Mouse (Mus musculus) embryonic facial prominence, embryonic 15.5 days (tissue): ENCODE measurements around the gene Eln. TPM values are rescaled to one million over a fixed set of nuclear protein-coding genes. Genes with fewer than 3 reads are reported as not detected.
A peak's percentile ranks its signal among the peaks of the same experiment; 100 is the strongest.

Experiments used
- ATAC-seq: fragments of 200-750 bp; cut with Nextera tagmentation; 2 replicates; pipeline ENCODE4 v1.8.0; 2017; ENCODE audit warnings: low read depth, moderate TSS enrichment; ENCODE audit not compliant: insufficient number of reproducible peaks, low FRiP score, low TSS enrichment
- H3K27ac ChIP-seq: fragments of 300-500 bp; sonication (generic); replicated peaks from 2 replicates; pipeline ENCODE4 v1.5.1; 2015; ENCODE audit warnings: mild to moderate bottlenecking, inconsistent platforms
- H3K27me3 ChIP-seq: fragments of 300-500 bp; sonication (generic); 2 replicates; pipeline ENCODE4 v1.6.1; 2015; ENCODE audit warnings: inconsistent platforms
- H3K36me3 ChIP-seq: fragments of 300-500 bp; sonication (generic); 2 replicates; pipeline ENCODE4 v1.6.1; 2015; ENCODE audit warnings: mild to moderate bottlenecking, inconsistent platforms
- H3K4me1 ChIP-seq: fragments of 300-500 bp; sonication (generic); 2 replicates; pipeline ENCODE4 v1.6.1; 2015; ENCODE audit warnings: inconsistent platforms
- H3K4me2 ChIP-seq: fragments of 300-500 bp; sonication (generic); replicated peaks from 2 replicates; pipeline ENCODE4 v1.6.1; 2015; ENCODE audit warnings: mild to moderate bottlenecking, inconsistent platforms
- H3K4me3 ChIP-seq: fragments of 300-500 bp; sonication (generic); replicated peaks from 2 replicates; pipeline ENCODE4 v1.5.1; 2015; ENCODE audit warnings: mild to moderate bottlenecking, inconsistent platforms
- H3K9ac ChIP-seq: fragments of 300-500 bp; sonication (generic); 2 replicates; pipeline ENCODE4 v1.6.1; 2015; ENCODE audit warnings: inconsistent platforms
- H3K9me3 ChIP-seq: fragments of 300-500 bp; sonication (generic); replicated peaks from 2 replicates; pipeline ENCODE4 v1.6.1; 2016; ENCODE audit warnings: inconsistent platforms
- WGBS: fragments of 180-500 bp; shearing (Covaris S2); methylation state at CpG from one replicate; pipeline ENCODE4 v1.1.7; 2015; 5-methylcytosine and 5-hydroxymethylcytosine counted together
- polyA plus RNA-seq: library from polyadenylated mRNA; unstranded; fragments of >200 nt; fragmentation: Nextera tagmentation; extraction: Ambion mirVana; gene quantifications from 2 replicates; pipeline ENCODE4 v1.2.1, GENCODE M21; 2015

Gene Eln
- polyA plus RNA-seq, 1 experiment from 2014 or later = 289 TPM

DNA sequence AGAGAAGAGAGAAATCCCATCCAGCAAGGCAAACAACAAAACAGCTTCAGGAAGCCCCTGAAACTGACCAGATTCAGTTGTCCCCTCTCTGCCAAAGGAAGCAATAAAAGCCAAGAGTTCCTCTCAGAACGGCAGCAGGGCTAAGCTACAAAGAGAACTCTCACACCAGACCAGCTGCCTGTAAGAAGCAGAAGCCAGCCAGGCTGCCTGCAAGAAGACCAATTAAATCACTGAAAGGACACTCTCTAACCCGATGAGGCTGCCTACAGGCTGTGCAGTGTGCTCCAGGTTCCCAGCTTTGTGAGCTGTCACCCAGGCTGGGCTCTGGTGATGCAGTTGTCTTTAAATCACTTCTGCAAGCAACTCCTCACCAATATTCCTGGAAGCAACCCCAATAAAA lies 63.3 kb downstream of the Eln start:
- H3K9ac ChIP-seq = no peak overlapping the region
- ATAC-seq = no peak
- no peak overlapping the region for H3K4me3 ChIP-seq
- no peaks in the 10 kb centered on the region for H3K27me3 ChIP-seq
- no peak overlapping the region for H3K27ac ChIP-seq
- WGBS = 61% methylated on average over 2 of the region's 2 CpGs
- H3K4me1 ChIP-seq = peaks cover 17% of the 10 kb centered on the region
- H3K4me2 ChIP-seq = no peak overlapping the region
- H3K9me3 ChIP-seq = no peaks in the 10 kb centered on the region
- peaks cover 14% of the 10 kb centered on the region for H3K36me3 ChIP-seq

DNA sequence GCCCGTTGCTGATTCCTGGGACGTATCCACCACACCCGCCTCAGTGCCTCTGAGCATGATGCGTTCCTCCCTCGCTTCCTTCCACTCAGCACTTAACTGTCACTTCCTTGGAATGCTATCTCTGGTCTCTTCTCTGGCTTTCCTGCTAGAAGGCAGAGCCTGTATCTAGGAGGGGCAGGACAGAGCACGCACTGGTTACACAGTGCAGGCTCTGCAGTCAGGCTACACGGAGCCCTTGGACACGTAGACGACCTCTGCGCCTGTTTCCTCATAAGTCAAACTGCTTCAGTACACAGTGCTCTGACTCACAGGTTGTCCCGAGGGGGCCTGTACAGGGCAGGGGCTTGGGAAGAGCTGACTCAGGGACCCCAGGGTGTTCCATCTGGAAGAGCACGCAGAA lies 66.9 kb downstream of the Eln start:
- Histone ChIP-seq H3K27ac (no peak overlapping the region), H3K9me3 (no peaks in the 10 kb centered on the region), H3K27me3 (no peaks in the 10 kb centered on the region), H3K4me2 (no peak overlapping the region), H3K4me1 (peaks cover 39% of the 10 kb centered on the region), H3K9ac (no peak overlapping the region), H3K36me3 (peaks cover 7% of the 10 kb centered on the region; the same call in 1 of the 2 replicates), H3K4me3 (no peak overlapping the region)
- ATAC-seq = no peak
- WGBS = 69% methylated on average over 12 of the region's 12 CpGs

DNA sequence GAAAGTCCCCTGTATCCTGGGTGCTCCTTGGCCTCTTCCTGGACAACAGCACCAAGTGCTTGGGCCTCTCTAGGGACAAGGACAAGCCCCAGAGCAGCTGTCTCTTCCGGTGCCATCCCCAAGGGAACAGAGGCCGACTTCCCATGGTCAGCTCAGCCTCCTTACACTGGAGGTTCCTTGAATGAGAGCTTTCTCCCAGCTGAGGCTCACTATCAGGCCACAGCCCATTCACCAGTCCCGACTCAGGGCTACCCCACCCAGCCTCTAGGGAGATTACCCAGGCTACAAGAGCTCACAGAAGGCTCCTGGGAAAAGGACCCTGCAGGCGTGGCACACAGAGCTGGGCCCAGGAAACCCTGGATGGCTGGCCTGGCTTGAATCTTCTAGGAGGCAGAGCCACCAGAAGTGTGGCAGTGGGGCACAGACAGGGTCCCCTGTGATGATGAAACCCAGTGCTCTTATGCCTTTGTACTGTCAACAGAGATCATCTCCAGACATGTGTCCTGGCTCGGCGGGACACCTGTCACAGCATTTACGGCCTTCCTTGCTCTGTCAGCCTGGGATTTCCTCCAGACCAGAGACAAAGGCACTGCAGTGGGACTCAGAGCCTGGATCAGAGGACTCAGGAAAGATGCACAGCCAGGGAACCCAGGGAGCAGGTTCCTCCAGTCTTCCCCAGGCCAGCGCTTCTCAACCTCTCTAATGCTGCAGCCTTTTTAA lies 68.1 kb downstream of the Eln start:
- no peaks in the 10 kb centered on the region for H3K27me3 ChIP-seq
- H3K4me3 ChIP-seq = no peak overlapping the region
- no peak overlapping the region for H3K4me2 ChIP-seq
- peaks cover 43% of the 10 kb centered on the region for H3K4me1 ChIP-seq
- 0 out of 2 replicates have a peak overlapping the region, but pooled peaks have one; percentile 65 for H3K27ac ChIP-seq
- 65% methylated on average over 8 of the region's 8 CpGs for WGBS
- no peaks in the 10 kb centered on the region for H3K36me3 ChIP-seq
- H3K9me3 ChIP-seq = no peaks in the 10 kb centered on the region
- ATAC-seq = no peak
- H3K9ac ChIP-seq = no peak overlapping the region

DNA sequence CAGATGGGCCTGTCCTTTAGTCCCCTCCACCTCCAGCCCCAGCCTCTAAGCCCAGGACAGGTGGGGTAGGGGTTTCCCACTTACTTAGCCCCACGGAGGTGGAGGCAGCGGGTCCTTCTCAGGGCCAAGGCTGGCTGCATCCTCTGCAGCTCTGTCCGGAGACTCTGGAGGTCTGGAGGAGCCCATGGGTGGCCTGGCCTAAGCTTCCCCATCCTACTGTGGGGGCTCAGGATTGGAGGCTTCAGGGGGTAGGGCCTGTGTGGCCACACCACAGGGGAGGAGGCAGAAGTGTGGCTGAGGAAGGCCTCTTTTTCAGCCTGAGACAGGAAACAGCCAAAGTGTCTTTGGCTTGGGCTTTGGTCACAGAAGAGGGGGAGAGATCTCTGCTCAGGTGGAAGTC lies 69.1 kb downstream of the Eln start:
- WGBS = 85% methylated on average over 3 of the region's 3 CpGs
- Histone ChIP-seq H3K36me3 (no peaks in the 10 kb centered on the region), H3K4me3 (no peak overlapping the region), H3K27me3 (no peaks in the 10 kb centered on the region), H3K9me3 (no peaks in the 10 kb centered on the region), H3K4me1 (peaks cover 43% of the 10 kb centered on the region), H3K4me2 (no peak overlapping the region), H3K27ac (0 out of 2 replicates have a peak overlapping the region, but pooled peaks have one; percentile 34), H3K9ac (no peak overlapping the region)
- no peak for ATAC-seq

DNA sequence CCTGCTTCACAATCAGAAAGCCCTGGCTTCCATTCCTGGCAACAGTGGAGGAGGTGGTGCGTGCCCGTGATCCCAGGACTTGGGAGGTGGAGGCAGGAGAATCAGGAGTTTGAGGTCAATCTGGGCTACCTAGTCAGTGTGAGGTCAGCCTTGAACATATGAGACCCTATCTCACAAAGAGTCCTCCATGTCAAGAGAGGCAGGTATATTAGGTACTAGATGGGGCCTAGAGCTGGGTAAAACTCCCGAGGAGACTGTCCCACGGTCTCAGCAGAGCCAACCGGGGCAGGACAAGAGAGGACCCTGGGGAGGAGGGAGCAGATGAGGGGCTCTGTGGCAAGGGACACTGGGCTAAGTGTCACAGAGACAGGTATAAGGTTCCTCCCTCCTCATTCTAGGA lies 69.6 kb downstream of the Eln start:
- no peak overlapping the region for H3K9ac ChIP-seq

DNA sequence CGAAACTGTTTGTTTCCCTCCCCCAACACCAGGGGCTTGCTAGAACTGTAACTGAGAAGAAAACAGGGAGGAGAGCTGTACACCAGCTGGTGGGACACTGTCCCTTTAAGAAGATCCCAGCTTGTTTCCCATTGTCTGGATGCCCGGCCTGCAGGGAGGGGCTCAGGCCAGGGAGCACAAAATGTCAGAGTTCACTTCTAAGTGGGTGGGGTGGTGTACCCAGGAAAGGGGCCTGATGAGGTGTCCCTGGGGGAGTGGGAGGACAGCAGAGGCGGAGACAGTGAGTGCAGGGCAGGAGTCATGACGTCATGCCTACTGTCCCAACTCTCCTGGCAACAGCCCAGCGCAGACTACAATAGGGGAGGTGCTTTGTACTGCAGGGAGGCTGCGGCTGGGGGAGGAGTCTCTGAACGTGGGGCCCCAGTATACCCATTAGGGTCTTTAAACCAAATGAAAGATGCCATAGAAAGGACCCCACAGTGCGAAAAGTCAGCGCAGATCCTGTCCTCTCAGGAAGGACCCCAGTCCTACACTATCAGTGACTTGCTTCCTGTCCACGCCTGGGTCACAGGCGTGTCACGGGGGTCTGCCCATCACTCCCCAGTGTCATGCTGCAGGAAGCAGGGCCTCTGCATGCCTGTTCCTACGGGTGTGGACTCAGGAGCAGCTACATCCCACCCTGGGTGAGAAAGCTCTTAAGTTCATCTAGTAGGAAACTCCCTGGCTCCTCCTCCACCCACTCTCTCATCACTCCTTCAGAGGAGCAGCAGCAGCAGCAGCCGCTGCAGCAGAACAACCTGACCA lies 71.0 kb downstream of the Eln start:
- Histone ChIP-seq H3K9ac (peak overlapping the region; percentile 23), H3K4me2 (peak overlapping the region; percentile 67), H3K9me3 (no peaks in the 10 kb centered on the region), H3K27me3 (no peaks in the 10 kb centered on the region), H3K27ac (peak overlapping the region; percentile 81), H3K36me3 (0 out of 2 replicates have a peak, but pooled peaks cover 9% of the 10 kb centered on the region), H3K4me1 (peaks cover 43% of the 10 kb centered on the region), H3K4me3 (peak overlapping the region; percentile 41)
- ATAC-seq = peak; percentile 85
- WGBS = 5% methylated on average over 14 of the region's 14 CpGs

More for the DNA sequence above, 69.6 kb downstream of the Eln start:
- Histone ChIP-seq H3K4me1 (peaks cover 43% of the 10 kb centered on the region), H3K4me2 (no peak overlapping the region), H3K27ac (0 out of 2 replicates have a peak overlapping the region, but pooled peaks have one; percentile 81), H3K27me3 (no peaks in the 10 kb centered on the region), H3K4me3 (no peak overlapping the region), H3K9me3 (no peaks in the 10 kb centered on the region), H3K36me3 (0 out of 2 replicates have a peak, but pooled peaks cover 4% of the 10 kb centered on the region)
- WGBS = 82% methylated on average over 5 of the region's 5 CpGs
- no peak for ATAC-seq

DNA sequence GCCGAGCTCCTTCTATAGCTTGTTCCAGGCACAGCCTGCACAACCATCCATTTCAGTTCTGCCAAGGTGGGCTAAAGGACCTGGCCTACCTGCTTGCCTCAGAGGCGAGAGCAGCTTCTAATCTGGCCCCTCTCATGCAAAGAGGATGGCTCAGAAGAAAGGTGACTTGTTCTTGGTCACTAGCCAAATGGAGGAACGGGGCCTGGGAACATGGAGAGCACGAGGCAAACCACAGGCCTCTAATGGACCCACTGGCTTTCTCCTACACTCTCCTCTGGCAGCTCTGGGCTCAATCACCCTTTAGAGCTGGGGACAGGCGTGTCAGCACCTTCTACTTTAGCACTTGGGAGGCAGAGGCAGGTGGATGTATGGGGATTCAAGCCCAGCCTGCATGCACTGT lies 72.1 kb downstream of the Eln start:
- Histone ChIP-seq H3K4me2 (no peak overlapping the region), H3K9me3 (no peaks in the 10 kb centered on the region), H3K27ac (no peak overlapping the region), H3K4me1 (peaks cover 43% of the 10 kb centered on the region), H3K4me3 (no peak overlapping the region), H3K36me3 (peaks cover 16% of the 10 kb centered on the region; the same call in 1 of the 2 replicates), H3K27me3 (no peaks in the 10 kb centered on the region), H3K9ac (no peak overlapping the region)
- no peak for ATAC-seq
- 75% methylated on average over 5 of the region's 5 CpGs for WGBS

DNA sequence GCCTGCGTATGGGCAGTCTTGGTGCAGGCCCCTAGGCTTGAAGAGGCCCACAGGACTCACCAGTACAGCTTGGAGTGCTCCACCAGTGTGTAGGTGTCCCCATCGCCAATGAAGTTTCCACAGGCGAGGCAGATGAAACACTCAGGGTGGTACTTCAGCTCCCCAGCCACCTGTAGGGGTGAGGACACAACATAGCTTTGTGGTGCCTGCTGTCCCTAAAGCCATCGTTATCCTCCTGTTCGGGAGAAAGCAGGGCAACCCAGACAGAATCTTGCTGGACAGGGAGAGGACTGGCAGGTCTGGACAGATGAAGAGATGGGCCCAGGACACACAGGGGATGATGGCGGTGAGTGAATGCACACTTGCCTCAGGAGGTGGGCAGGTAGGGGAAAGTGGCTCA lies 74.5 kb downstream of the Eln start:
- H3K4me2 ChIP-seq = no peak overlapping the region
- no peak overlapping the region for H3K4me3 ChIP-seq
- H3K27ac ChIP-seq = no peak overlapping the region
- no peaks in the 10 kb centered on the region for H3K9me3 ChIP-seq
- H3K36me3 ChIP-seq = peaks cover 32% of the 10 kb centered on the region
- no peak for ATAC-seq
- peaks cover 27% of the 10 kb centered on the region for H3K4me1 ChIP-seq
- H3K27me3 ChIP-seq = no peaks in the 10 kb centered on the region
- 92% methylated on average over 6 of the region's 6 CpGs for WGBS
- no peak overlapping the region for H3K9ac ChIP-seq

DNA sequence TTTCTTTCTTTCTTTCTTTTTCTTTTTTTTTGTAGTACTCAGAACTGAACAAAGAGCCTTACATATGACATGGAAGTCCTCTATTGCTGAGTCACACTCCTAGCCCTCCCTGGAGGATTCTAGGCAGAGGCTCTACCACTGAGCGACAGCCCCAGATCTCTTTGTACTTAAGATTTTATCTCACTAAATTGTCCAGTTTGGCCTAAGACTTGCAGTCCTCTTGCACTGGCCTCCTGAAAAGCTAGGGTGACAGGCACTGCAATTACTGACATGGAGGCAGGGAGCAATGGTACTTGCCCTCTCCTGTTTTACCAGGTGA lies 75.0 kb downstream of the Eln start:
- 81% methylated on average over 1 of the region's 1 CpGs for WGBS
- H3K27me3 ChIP-seq = no peaks in the 10 kb centered on the region
- peaks cover 23% of the 10 kb centered on the region for H3K4me1 ChIP-seq
- no peak overlapping the region for H3K4me2 ChIP-seq
- no peak overlapping the region for H3K27ac ChIP-seq
- no peak for ATAC-seq
- H3K9me3 ChIP-seq = no peaks in the 10 kb centered on the region
- no peak overlapping the region for H3K4me3 ChIP-seq
- no peak overlapping the region for H3K9ac ChIP-seq
- H3K36me3 ChIP-seq = peaks cover 36% of the 10 kb centered on the region

DNA sequence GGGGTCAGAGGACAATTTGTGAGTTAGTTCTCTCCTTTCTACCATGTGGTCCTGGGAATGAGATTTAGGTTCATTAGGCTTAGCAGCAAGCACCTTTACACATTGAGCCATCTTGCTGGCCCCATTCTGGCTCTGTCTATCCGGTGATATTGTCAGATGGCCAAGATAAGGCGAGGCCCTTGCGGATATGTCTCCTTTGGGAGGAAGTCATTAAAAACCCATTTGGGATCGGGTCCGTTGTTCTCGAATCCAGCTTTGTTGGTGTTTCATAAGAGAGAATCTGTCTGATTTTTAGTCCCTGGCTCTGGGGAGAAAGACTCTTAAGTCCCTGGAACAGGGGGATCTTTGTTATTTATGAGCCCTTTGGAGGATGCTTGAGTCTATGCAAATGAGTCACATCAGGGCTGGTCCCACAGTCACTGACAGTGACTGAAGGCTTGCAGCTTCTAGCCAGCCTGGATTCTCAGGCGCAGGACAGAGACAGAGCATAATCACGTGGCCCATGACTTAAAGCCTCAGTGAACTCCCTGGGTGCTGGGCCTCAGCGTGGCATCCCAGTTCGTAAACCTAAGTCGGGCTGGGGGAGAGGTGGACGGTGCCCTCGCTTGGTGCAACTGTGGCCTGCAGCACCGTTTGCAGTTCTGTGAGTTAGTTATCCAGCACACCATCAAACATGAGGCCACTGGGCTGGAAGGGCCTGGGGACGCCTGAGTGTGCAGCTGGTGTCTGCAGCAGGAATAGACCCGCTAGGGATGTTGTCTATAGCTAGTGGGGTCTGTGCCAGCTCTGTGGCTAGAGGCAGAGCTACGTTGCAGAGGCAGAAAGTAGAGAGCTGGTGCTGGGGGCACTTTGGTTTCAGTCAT lies 75.6 kb downstream of the Eln start:
- peaks cover 39% of the 10 kb centered on the region for H3K36me3 ChIP-seq
- H3K27ac ChIP-seq = no peak overlapping the region
- H3K4me1 ChIP-seq = peaks cover 17% of the 10 kb centered on the region
- WGBS = 73% methylated on average over 17 of the region's 17 CpGs
- no peak overlapping the region for H3K4me3 ChIP-seq
- no peak overlapping the region for H3K9ac ChIP-seq
- H3K9me3 ChIP-seq = no peaks in the 10 kb centered on the region
- ATAC-seq = no peak
- no peak overlapping the region for H3K4me2 ChIP-seq
- no peaks in the 10 kb centered on the region for H3K27me3 ChIP-seq
